Mouse (Mus musculus): ENCODE results near the gene Naaladl1.

The Naaladl1 gene

DNA sequence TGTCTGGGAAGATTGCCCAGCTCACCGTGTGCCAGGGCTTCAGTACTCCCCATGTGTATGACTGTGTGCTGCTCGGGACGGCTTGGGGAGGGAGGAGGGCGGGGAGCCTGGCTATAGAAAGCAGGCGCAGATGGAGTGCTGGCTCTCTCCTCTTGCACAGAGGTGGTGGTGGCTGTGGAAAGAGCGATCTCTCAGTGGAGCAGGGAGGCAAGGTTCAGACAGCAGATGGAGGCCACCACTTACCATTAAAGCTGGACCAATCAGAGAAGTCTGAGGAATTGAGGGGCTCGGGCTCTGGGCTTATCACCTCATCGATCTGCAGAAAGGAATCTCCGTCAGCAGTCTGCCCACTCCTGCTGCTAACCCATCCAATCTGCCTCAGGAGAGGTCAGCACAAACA is 23.4 kb upstream of the Naaladl1 start, which contains the start of gene Gm28374:
Gene Gm28374, minus strand, starts transcription at position 101 of the 400 bp plus-strand sequence.
- in situ Hi-C loops (cut with MboI; ENCODE audit: low sequenced_read_pairs) = no loop called here

DNA sequence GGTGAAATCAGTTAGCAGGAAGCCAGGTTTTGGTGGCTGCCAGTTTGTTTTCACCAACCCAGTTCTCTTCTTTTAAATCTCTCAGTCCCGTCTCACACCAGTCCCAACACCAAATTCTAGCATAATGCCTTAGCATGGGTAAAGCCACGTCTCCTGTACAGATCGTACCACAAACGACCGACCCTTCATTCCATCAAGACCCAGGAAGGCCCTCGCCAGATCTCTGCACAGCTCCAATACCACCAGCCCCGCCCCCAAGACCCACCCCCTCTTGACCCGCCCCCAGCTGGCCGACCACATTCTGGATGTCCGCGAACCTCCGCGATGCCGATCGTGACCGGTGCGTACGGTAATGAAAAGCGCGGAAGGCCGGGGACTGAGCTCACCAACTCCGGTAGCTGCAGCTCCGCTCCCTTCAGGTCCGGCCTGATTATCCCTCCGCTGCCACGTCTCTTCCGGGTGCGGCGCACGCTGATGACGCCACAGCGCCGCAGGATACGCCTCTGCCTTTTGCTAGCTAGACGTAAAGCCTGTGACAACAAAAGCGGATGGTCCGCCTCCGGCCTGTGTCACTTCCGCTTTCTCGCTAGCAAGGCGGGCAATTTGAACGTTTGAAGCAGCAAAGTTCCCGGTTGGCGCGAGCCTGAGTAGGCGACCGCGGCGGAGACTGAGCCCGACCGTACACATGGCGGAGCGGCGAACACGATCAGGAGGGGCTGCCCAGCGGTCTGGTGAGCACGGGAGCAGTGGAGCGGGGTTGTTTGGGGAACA is 20.9 kb upstream of the Naaladl1 start, which contains the start of the genes Zfpl1 and Cdca5:
Gene Zfpl1, minus strand, starts transcription at position 479 of the 771 bp plus-strand sequence.
Gene Cdca5, plus strand, starts transcription at position 506 of the 771 bp plus-strand sequence.
- in situ Hi-C loops (cut with MboI; ENCODE audit: low sequenced_read_pairs) = no loop called here

DNA sequence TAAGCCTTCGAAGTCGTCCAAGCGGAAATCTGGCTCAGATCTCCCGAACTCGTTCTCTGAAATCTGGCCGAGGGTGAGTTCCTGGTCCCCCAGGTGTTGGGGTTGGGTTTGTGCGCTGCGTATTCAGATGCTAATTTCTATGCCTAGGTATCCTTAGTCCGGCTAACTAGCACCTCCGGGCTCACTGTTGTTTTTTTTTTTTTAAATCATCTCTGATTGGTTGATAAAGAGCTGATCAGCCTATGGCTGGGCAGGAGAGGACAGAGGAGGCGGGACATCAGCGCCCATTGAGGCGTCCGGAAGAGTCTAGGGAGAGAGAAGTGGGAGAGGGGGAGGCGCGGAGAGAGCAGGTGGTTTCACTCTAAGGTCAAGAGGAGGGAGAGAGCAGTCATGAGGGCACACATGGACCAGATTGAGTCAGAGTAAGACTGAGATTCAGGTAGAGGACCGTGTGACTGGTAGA is 20.1 kb upstream of the Naaladl1 start:
- in situ Hi-C loops (cut with MboI; ENCODE audit: low sequenced_read_pairs) = no loop called here

DNA sequence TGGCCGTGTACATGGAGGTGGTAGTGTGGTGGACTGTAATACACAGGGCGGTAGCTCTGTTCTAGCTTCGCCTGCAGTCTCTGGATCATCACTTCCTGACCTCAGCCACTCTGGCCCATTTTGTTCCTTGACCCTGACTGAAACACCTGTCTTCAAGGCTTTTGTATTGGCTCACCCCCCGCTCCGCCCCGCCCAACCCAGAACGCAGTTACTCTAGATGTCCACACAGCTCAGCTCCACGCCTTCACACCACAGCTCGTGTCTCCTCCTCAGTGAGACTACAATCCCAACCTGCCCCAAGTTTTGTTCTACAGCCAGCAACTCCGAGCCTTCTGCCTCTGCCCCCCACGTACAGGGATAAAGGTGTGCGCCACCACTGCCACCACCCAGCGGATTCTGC is 16.7 kb upstream of the Naaladl1 start:
- in situ Hi-C loops (cut with MboI; ENCODE audit: low sequenced_read_pairs) = no loop called here

DNA sequence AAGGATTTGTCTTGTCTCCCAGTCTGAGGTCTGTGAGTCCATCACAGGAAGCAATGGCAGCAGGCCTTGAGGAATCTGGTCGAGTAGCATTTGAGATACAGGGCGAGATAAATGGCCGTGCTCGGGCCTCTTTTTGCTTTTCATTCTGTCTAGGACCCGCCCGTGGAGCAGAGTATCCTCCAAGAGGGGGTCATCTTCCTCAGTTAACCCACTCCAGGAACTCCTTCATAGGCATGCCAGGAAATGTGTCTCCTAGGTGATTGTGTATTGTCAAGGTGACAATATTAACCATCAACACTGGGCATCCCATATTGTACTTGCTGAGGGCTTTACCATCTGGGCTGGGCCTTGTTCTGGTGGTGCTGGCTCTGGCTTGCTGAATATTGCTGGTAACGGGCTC is 11.5 kb upstream of the Naaladl1 start, which contains the start of gene AC131692.1:
Gene AC131692.1, plus strand, starts transcription at position 301 of the 400 bp plus-strand sequence.
- in situ Hi-C loops (cut with MboI; ENCODE audit: low sequenced_read_pairs) = no loop called here

DNA sequence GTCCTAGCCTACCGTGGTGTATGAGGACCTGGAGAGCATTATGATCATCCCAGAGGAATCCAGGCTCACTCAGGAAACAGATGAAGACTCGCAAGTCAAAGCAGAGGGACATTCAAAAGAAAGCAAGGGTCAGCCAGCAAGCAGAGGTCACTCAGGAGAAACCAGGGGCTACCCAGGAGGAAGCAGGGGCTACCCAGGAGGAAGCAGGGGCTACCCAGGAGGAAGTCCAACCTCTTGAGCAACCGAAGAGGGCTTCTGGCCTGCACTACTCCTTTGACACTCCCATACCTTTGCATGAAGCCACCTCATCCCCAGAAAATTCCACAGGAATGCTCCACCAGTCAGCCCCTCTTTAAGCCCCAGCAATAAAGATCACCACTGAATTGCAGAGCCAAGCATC is 7.7 kb upstream of the Naaladl1 start:
- in situ Hi-C loops (cut with MboI; ENCODE audit: low sequenced_read_pairs) = no loop called here

DNA sequence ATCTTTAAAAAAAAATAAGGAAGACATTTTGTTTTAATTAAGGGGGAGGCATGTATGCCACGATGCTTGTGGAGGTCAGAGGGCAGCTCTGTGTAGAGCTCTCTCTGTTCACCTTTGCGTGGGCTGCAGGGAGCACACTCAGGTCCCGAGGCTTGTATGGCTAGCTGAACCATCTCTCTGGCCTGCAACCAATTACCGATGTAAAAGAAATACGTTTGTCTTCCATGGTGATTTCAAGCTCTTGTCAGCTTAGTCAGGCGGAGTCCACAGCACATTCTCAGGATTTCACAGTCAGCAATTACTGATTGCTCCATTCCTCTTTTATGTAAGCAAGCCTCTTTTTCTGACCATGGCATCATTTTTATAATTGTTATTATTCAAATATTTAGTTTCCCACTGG is 4.4 kb upstream of the Naaladl1 start:
- in situ Hi-C loops (cut with MboI; ENCODE audit: low sequenced_read_pairs) = no loop called here

DNA sequence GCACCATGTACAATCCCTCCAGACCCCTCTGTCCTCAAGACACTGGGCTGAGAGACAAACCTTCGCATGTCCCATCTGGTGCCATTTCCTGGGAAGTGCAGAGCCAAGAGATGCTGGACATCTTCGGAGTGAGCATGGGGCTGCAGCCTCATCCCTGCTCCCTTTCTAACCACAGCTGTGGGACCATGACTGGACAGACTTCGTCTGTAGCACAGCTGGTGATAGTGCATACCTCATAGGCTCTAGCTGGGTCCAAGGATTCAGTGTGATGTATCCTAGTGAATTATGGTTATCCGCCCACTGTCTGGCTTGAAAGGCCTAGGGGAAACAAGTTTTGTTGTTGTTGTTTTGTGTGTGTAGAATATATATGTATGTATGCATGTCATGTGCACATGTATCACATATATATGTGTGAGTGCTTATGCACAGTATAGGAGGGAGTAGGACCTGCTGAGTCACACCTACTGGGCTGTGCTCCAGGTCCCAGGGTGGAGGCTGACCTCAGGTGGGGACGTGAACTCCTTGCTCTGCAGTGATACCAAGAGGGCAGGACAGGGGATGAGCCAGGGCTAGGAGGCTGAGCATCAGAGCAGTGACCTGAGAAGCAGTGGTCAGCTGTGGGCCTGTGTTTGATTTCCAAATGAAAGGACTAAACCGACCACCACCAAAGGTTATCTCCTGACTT is 3.3 kb upstream of the Naaladl1 start:
- in situ Hi-C loops (cut with MboI; ENCODE audit: low sequenced_read_pairs) = no loop called here

DNA sequence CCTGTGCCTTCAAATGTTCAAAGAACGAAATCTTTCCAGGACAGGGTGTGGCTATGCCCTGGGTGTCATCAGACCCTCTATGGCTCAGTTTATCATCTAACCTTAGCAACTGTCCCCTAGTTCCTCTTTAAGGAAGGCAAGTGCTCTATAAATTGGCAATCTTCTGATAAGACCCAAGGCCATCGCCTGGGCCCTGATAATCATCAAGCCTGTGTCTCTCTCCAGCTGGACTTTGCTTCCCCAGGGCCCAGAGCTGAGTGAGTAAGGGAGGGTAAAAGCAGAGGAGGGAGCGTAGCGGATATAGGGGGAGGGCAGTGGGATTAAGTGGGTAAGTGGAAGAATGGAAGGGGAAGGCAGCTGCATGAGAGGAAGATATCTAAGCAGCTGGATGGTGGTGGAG is 1.1 kb upstream of the Naaladl1 start:
- in situ Hi-C loops (cut with MboI; ENCODE audit: low sequenced_read_pairs) = no loop called here

DNA sequence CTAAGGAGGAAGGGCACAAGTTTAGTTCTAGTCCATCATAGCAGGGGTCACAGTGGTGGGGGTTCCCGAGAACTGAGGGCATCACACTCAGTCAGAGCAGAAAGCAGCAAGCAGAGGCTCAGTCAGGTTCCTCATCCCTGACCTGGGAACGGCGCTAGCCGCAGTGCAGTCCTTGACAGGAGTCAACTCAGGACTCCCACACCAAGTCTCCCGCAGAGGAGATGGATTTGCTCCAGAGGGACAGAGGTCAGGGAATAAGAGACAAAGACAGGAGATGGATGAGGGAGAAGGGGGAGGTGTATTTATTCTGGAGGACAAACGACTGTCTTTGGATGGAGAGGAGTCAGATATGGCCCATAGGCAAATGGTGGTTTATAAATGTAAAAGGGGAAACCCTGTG is 7.5 kb downstream of the Naaladl1 start:
- in situ Hi-C loops (cut with MboI; ENCODE audit: low sequenced_read_pairs) = no loop called here

DNA sequence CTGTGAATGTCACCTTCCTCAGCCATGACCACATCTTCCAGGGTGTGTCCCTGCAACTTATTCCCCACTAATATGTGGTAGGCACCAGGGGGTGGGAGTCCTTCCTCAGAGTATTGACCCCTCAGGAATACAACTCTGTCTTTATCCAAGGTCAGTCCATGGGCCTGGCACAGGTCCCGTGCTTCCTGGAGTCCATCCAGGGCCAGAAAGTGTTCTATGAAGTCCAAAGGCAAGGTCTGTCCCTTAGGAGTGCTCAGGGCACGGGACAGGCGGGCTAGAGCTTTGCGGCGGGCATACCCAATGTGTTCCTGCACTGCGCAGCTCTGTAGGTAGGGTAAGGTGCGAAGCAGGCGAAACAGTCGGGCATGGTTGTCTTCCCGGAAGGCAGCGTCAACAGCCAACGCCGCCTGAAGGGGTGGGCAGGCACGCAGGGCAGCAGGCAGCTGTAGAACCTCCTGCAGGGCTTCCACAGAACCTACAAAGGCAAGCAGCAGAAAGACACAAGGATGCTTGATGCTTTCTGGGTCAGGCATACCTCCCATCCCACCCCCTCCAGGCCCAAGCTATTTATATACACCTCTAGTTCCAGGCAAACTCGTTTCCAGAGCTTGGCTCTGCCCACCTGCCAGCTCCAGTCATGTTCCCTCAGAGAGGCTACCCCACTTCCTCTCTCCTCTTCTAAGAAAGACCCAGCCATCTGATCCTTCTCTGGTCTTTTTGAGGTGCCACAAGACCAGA is 10.7 kb downstream of the Naaladl1 start:
- in situ Hi-C loops (cut with MboI; ENCODE audit: low sequenced_read_pairs) = no loop called here

DNA sequence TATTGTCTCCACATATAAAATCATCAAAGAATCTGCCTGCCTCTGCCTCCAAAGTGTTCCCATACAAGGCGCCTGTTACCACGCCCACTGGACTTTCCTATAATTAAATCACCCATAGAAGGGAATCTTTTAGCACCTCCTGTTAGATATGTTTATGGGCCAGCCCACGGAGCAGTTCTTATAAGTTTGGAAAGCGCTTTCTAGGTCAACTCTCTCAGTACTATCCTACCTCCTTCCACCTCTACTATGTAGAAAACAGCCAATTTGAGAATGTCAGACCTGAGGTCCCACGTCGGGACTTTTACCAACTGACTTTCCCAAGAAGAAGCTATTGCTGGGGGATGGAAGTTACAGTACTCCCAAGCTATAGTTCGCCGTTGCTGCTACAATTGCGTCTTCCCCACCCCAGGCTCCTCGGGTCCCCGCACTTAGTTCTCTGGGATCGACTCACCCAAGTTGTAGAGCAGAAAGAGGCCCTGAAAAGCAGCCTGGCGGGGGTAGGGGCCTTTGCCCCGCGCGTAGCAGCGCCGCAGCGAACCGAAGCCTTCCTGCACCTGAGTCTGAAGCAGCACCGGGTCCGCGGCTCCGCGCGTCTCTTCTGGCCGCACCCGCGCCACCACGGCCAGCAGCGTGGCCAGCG is 11.9 kb downstream of the Naaladl1 start:
- in situ Hi-C loops (cut with MboI; ENCODE audit: low sequenced_read_pairs) = no loop called here

DNA sequence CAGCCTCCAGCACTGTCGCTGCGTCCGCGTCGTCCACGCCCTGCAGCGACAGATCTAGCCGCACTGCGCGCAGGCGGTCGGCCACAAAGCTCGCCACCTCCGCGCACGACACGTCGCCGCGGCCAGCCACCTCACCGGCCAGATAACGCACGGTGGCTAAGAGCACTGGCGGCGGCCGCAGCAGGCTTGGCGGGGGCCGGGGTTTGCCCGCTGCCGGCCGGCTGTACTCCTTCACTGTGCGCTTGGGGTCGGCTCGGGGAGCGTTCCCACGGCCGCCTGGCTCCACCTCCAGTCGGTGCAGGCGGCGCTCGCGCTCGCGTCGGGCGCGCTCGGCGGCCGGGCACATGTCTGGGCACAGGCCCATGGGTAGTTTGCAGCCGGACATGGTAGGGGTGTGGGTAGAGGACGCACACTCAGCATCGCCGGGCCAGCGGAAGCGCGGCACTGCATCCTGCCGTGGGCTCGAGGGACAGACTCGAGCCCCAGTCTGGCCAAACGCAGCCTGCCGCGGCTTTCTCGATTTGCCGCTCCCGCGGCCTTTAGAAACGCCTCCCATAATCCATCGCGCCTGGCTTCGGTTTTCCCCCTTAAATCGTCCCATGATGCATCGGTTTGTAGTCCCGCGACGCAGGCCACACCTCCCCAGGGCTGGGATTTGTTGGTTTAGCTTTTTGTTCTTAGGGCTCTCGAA is 12.5 kb downstream of the Naaladl1 start, which contains the start of gene Sac3d1:
Gene Sac3d1, minus strand, starts transcription at position 665 of the 691 bp plus-strand sequence.
- in situ Hi-C loops (cut with MboI; ENCODE audit: low sequenced_read_pairs) = no loop called here

DNA sequence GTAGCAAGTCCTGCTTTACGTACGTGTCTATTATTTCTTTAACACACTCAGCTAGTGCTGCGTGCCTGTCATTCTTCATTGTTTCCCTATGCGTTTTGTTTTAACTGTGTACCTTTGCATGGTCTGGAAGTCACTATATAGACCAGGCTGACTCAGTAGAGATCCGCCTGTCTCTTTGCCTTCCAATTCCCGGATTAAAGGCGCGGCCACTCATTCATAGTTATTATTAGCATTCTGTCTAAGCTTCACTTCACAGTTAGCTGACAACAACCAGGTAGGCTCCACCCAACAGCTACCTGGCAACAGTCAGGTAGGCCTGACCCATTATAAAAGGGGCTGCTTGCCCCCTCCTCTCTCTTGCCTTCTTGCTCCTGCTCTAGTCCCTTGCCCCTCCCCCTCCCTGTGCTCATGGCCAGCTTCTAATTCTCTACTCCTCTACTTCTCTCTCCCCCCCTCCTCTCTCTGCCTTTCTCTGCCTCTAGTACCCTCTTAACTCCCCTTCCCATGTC is 13.1 kb downstream of the Naaladl1 start:
- in situ Hi-C loops (cut with MboI; ENCODE audit: low sequenced_read_pairs) = no loop called here

DNA sequence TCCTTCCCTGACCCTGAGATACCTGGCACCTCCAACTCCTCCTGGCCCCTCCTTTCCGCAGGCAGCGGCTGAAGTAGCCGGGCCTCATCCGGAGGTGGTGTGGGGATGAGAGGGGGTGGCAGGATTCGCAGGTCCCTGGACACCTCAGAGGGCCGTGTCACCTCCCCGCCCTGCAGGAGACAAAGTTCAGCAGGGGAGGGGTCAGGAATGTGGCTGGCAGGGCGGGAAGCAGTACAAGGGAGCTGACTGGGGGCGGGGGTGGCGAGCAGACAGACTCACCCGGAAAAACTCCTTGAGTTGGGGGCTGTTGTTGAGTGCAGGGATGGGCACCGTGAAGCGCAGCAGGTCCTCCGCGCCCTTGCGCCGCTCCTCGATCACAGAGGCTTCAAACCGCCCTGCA is 16.2 kb downstream of the Naaladl1 start:
- in situ Hi-C loops (cut with MboI; ENCODE audit: low sequenced_read_pairs) = loop anchor here (10.0 kb wide), 1 partner anchor 157 kb away; the partner anchor contains the start of gene Pola2

DNA sequence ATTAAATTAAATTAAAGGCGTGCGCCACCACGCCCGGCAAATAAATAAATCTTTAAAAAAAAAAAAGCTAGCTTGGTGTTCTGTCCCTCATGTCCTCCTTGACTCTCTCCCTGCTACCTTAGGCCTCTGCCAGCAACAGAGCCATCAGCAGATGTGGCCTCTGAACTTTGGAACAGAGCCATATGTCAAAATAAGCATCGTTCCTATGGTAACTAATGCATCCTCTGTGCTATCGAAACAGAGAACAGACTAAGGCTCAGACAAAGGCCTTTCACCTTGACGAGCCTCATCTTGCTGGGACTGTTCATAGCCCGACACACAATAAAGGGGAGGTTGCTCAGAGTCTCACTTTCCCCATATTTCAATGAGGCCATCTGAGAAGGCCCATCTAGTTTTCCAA is 17.7 kb downstream of the Naaladl1 start:
- in situ Hi-C loops (cut with MboI; ENCODE audit: low sequenced_read_pairs) = loop anchor here (10.0 kb wide), 1 partner anchor 159 kb away; the partner anchor contains the start of gene Pola2

DNA sequence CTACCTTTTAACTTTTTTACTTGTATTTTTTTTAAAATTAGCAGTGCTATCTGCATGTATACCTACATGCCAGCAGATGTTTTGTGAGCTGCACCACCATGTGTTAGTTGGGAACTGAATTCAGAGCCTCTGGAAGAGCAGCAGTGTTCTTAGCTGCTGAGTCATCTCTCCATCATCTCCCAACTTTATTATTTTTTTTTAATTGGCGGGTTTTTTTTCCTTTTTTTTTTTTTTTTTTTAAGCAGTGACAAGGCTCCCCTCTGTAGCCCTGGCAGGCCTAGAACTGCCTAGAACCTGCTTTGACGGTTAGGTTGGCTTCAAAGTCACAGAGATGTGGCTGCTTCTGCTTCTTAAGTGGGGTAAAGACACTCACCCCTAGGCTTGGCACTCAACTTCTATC is 19.3 kb downstream of the Naaladl1 start:
- in situ Hi-C loops (cut with MboI; ENCODE audit: low sequenced_read_pairs) = loop anchor here (10.0 kb wide), 1 partner anchor 160 kb away; the partner anchor contains the start of gene Pola2

DNA sequence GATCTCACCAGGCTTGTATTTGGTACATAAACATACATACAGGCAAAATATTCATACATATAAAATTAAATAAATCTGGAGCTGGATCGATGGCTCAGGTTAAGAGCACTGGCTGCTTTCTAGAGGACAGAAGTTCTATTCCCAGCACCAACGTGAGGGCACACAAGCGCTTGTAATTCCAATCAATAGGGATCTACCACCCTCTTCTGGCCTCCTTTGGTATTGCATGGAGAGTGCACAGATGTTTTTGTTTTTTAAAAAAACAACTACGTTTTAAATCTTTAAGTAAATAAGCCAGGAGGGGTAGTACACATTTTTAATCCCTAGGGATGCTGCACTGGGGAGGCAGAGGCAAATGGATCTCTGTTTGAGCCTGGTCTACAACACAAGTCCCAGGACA is 20.7 kb downstream of the Naaladl1 start:
- in situ Hi-C loops (cut with MboI; ENCODE audit: low sequenced_read_pairs) = loop anchor here (10.0 kb wide), 1 partner anchor 161 kb away; the partner anchor contains the start of gene Pola2

DNA sequence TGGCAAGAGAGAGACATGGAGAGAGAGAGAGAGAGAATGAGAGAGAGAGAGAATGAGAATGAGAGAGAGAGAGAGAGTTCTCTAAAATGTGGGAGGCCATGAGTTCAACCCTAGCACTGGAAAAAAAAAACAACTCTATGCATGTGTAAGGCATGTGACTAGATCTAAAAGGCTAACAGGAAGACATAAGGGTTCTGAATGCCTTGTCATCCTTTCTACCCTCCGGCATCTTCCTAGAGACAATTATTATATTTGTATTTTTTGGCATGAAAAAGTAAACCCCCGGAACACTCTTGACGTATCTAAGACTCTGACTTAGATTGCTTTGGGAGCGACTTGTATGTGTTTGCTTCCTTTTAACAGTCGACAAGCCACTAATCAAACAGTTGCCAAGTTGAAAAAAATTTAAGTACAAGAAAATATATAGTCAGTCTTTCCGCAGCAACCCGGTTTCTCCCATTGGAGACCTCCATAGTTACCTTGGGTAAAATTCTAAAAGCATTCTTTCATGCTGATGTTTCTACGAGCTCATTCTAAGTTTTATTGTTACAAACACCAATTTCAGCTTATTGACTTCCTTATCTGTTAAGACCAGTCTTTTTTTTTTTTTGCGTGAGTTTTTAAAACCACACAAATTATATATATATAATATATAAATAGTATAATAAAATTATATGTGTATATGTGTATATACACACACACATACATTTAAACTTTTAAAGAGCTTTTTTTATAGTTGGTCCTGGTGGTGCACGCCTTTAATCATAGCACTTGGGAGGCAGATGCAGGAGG is 21.4 kb downstream of the Naaladl1 start:
- in situ Hi-C loops (cut with MboI; ENCODE audit: low sequenced_read_pairs) = loop anchor here (10.0 kb wide), 1 partner anchor 162 kb away; the partner anchor contains the start of gene Pola2

Measured in CH12F3 (cell line).